Mouse (Mus musculus): Measurements from ENCODE around the gene Rfx4.
A peak's percentile ranks its signal among the peaks of the same experiment; 100 is the strongest.

Gene Rfx4

DNA sequence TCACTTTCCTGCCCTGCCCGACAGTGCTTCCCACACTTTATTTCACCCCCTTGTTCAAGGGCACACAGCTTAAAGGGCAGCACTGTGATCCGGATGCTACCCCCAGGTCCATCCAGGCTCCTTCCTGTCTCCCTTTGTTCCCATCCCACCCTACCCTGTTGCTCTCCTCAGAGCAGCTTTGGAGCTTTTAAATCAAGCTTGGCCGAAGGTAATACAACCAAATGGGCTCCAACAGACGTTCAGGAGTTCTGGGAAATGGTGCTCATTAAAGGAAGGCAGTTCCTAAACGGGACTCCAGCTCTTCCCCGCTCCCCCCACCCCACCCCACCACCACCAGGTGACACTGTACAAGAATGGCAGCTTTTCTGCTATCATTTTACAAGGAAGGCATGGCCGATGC lies 154.3 kb downstream of the Rfx4 start:
- no peak for DNase-seq (ENCODE audit: low read depth)

DNA sequence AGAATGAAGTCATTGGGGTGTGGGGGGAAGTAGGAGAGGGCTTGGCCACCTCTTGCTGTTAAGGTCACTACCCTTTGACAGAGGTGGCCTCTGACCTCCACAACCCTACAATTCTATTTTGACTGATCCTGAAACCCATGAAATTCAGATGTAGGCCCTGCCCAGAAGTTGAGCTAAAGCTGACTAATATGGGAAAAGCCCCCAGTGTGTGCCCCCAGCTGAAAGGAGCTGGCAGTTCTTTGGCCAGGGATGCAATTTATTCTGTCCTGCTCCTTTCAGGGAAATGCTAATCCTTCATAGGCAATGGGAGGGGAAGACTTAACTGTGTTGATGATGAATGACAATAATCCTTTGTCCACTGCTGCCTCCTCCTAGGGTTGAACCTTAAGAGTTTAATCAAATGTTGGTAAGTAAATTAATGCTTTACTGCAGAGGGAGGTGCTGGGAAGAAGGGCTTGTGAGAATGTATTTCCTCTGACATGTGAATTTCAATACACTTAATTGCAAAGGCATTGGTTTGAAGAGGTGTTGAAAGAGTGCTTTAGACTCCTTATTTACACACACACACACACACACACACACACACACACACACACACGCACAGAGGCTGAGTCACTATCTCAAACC lies 155.0 kb downstream of the Rfx4 start:
- DNase-seq (ENCODE audit: low read depth), result no peak

DNA sequence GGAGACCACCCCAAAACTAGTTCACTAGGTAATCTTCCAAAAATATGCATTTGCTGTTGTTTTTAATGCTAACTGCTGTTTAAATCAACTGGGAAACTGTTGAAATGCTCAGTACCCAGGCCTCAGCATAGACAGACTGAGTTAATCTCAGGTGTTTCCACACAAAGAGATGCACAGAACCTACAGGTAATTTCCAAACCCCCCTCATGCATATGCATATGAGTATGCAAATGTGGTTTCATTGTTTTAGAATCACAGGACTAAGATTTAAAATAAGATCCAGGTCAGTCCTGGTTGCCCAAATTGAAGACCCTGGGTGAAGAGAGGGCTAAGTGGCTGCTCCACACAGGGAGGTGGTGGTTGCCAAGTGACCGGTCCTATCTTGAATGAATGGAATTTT lies 157.3 kb downstream of the Rfx4 start:
- DNase-seq (ENCODE audit: low read depth), result no peak

DNA sequence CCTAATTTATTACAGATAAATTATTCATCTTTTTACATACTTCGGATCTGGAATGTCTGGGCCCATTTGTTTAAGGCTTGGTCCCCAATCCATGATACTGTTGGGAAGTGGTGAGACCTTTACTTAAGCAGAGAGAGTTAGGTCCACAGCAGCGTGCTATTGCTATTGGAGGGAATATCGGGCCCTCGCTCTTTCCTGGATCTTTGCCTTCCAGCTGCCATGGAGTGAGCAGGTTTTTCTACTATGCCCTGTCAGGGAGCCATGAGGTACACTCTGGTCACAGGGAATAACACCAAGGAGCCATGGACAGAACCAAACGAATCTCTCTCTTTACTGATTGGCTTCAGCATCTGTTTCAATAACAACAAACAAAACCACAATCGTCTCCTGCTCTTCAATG lies 159.6 kb downstream of the Rfx4 start:
- no peak for DNase-seq (ENCODE audit: low read depth)

DNA sequence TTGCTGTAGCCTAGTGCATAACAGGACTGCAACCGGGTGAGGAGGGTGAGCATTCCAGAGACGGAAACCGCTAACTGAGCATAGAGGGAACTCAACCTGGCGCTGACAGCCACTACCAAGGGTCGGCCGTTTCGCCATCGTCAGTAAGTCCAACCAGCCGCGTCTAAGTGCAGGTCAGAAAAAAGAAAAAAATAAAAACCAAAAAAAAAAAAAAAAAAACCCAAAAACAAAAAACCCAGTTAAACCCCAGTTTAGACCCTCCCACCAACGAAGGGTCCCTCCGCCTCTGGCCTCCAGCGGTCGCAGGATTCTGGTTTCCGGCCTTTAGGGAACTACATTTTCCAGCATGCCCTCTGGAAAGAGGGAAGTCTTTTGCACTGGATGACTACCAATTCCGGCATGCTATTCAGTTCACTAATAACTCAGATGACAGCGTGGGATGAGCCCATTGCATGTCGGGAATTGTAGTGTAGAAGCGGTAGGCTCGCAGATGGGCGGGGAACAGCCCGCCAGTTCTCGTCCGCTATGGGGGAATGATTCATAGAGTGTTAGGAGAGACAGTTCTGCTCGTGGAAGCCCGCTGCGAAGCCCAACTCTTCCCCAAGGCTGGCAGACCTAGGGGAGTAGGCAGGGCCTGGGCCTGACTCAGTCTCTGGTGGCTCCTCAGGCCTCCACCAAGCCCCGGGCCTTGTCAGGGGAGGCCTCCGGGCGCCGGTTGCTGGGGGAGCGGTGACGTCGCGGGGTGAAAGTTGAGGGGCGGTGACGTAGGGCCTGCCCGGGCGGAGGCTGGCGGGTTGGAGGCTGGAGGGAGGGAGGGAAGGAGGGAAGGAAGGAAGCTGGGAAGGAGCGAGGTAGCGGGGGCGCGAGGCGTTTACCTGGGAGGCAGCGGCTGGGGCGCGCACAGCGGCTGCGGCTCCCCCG lies 161.2 kb downstream of the Rfx4 start, which contains the start of gene Ric8b:
Gene Ric8b (plus strand): TSS at position 807 of the 921 bp plus-strand sequence.
- peak; percentile 98 for DNase-seq (ENCODE audit: low read depth)

DNA sequence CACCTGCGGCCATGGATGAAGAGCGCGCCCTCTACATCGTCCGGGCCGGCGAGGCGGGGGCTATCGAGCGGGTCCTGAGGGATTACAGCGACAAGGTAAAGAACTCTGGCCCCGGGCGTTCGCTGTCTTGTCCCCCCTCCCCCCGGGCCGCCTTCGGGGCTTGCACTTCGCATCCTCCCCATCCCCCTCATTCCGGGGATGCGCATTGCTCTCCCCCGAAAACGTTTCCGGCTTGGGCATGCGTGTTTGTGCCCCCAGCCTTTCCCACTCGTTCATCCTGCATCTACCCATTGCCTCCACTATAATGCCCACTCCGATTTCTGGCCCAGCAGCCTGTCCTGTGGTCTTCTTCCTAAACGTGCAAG lies 161.9 kb downstream of the Rfx4 start:
- no peak for DNase-seq (ENCODE audit: low read depth)

DNA sequence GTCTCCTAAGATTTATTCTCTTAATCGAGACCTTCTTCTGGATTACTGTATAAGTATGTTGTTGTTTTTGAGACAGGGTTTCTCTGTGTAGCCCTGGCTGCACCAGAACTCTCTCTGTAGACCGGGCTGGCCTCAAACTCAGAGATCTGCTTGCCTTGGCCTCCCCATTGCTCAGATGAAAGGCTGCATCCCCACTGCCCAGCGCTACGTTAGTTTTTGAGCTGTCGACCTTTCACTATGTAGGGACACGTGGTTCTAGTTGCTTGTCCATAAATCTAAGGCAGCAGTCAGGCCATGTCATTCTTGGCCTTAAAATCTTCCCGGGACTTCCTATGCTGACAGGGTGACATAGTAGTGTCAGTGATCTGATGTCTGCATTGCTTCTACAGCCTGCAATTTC lies 170.5 kb downstream of the Rfx4 start:
- no peak for DNase-seq (ENCODE audit: low read depth)

DNA sequence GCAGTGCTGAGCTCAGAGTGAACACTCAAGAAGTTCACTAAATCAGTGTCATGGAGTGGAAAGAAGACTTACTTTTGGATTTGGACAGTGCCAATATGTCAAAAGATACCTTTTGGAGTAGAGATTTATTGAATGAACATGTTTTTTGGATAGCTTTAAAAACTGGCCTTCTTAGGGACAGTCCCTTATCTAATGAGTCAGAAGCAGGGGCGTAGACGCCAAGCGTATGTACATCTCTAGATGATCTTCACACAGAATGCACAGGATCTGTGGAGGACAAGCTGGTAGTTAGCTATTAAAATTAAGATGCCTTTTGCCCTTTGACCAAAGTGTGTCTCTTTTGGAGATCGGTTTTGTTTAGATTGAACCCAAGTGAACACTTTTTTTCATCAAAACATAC lies 171.0 kb downstream of the Rfx4 start:
- no peak for DNase-seq (ENCODE audit: low read depth)

DNA sequence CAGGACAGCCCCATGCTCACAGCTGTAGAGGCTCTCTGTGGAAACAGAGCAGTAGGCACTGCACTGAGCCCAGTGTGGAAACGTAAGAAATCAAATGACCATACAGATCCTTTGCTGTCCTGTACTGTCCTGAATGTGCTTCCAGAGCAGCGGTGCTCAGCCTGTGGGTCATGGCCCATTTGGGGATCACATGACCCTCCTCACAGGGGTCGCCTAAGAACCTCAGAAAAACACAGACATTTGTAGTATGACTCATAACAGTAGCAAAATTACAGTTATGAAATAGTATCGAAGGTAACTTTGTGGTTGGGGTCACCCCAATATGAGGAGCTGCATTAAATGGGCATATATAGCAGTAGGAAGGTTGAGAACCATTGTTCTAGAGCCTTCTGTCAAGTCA lies 172.6 kb downstream of the Rfx4 start:
- DNase-seq (ENCODE audit: low read depth), result no peak

DNA sequence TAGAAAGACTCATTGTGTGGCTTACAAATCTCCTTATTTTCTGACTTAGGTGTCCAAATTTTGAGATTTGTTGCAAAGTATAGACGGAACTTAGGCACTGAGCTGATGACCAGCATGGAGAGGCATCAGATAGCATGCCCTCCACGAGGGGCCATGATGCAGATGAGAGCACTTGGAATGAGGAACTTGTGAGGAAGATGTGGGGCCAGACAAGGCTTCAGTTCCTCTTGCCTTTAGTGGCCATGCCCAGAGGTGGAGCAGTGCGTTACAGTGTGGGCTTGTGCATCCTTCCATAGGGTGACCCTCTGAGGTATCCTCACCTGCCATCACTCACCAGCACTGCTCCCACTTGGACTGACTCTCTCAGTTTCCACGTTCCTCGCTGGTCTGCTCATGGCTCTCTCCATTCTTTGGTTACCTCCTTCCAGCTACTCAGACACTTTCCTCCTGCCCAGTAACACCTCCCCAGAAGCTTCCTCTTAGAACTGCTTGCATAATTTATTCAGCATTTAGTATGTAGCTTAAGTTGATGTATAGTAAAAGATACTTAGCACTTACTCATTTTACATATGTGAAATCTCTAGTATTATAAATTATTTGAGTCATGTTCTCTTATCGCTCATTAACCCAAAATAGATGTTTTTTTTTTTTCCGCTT lies 179.8 kb downstream of the Rfx4 start:
- DNase-seq (ENCODE audit: low read depth), result no peak

DNA sequence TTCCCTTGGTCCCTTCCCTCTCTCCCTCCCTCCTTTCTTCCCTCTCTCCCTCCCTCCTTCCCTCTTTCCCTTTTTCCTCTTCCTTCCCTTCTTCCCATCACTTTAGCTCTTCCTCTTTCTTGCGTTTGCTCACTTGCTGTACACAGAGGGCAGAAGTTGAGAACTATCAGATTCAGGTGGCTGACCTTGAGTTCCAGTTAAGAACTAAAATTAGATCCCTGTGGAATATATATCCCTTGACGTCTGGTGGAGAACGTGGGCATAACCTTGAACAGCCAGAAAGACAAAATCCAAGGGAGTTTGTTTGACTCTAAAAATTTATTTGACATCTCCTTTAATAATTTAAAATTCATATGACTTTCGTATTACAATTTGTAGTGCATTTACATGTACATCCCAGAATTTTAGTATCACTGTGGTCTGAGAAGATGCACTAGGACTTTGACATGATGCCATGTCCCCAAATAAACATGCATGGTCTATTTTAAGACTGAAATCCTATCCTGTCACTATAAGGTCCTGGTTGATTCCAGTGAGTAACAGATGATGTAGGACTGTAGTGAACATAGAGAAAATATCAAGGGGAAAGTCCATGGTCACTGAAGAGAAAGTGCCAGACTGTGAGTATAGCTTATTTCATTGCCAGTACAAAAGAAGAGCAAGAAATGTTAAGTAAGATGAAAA lies 181.1 kb downstream of the Rfx4 start:
- DNase-seq (ENCODE audit: low read depth), result no peak

DNA sequence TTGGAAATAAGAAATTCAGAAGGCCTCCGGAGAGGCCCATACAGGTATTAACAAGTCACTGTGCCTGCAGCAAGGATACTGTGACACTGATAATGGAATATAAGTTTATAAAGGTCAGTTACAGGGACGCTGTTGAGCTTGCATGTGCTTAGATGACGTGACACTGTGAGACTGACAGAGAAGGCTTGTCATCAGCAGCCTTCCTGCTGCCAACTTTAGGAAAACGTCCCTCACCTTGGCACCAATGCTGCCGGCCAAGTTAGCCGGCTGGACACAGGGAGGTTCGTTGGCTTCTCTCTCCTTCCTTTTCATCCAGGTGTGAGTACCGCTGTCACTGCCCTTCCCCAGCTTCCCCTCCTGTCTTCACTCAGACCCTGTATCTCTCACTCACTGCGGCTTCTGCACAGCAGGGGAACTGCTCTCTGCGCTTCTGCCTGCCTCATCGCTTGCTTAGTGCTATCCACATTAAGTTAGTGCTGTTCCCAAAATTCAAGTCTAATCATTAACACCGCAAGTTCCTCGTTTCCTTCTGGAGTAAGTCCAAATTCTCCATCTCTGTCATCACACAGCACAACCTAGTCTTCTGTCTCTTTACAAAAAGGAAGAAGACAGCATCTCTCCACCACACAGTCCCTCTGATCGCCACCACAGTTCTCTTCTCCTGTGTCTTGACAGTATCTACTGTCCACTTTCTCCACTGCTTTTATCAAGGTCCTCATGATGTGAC lies 182.4 kb downstream of the Rfx4 start:
- DNase-seq (ENCODE audit: low read depth), result no peak

DNA sequence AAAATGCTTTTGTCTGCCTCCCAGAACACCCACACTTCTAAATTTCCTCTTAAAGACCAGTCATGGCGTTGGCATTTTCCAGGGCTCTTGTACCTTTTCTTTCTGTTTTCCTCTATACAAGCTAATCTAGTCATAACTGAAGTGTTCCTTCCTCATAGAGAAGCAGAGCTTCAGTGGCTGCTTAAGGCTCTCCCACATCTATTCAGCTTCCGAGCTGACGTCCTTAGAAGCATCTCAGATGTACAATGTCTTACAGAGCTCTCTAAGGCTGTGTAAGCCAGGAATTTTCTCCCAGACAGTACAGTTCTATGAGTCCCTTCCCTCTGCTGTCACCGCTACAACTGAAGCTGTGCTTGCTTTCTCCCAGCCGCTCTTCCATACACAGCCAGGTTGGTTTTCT lies 183.0 kb downstream of the Rfx4 start:
- no peak for DNase-seq (ENCODE audit: low read depth)

DNA sequence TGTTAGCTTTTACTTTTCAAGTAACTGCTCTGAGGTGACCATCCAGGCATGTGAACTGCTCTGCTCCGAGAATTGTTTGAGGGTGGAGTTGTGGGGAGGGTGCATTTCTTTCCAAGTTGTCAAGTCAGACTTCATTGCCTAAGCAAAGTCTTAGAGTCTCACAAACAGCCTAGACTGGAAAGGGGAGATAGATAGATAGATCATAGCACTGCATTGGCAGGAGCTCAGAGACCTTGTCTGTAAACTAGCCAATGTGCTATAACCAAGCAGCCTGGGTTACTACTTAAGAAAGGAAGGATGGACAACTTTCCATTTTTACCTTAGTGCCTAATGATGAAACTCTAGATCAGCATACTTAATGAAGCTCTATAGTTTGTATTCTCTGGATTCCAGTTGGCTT lies 184.5 kb downstream of the Rfx4 start:
- no peak for DNase-seq (ENCODE audit: low read depth)

DNA sequence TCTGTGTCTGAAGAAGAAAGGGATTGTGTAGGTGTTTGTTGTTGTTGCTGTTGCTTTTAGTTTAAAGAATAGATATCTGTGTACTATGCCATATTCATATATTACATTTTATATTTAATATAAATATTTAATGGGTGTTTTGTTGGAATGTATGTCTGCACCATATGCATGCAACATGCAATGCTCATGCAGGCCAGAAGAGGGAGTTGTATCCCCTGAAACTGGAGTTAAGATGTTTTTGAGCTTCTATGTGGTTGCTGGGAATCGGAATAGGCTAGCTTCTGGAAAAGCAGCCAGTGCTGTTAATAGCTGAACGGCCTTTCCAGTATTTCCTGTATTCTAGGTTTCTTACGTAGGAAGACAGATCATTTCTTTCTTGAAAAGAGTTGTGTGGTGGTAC lies 189.8 kb downstream of the Rfx4 start:
- DNase-seq (ENCODE audit: low read depth), result no peak

DNA sequence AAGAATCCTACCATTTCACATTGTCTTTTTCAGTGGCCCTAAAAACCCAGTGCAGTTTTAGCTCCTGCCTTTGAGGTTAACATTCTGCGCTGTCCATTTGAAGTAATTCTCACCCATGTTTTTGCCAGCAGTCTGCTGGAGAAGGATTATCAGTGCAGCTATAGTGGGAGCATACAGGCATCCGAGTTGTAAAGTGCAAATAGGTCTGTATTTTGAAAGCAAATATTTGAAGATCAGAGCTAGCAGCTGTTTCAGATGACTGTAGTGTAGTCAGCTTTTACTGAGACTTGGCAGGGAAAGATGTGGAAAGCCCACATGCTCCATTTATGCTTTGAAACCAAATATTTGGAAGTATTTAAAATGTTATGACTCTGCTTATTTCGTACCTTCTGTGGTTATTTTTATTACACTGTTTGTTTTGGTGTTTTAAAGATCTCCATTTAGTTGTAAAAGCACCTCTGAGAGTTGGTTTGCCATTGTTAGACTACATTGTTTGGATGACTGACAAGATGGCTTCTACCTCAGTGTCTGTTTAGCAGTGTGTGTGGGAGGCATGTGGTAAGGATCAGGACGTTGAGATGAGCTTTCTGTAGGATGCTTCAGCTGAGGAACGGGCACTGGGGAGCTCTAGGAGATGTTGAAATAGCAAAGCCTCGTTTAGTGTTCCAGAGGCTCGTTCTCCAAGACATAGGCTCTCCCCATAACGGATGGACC lies 193.3 kb downstream of the Rfx4 start:
- no peak for DNase-seq (ENCODE audit: low read depth)

DNA sequence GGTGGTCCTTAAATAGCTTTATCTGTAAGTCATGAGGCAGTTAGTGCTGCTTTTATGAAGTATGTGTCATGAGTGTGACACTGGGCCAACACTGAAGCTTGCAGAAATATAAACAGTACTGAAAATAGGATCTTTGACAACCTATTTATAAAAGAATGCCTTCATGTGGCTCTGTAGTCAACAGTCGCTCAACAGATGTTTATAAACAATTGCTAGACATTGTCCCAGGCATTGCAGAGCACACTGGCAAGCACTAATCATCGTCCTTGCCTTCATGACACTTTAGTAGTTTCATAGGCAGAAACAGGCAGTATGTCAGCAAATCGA lies 193.8 kb downstream of the Rfx4 start:
- no peak for DNase-seq (ENCODE audit: low read depth)

DNA sequence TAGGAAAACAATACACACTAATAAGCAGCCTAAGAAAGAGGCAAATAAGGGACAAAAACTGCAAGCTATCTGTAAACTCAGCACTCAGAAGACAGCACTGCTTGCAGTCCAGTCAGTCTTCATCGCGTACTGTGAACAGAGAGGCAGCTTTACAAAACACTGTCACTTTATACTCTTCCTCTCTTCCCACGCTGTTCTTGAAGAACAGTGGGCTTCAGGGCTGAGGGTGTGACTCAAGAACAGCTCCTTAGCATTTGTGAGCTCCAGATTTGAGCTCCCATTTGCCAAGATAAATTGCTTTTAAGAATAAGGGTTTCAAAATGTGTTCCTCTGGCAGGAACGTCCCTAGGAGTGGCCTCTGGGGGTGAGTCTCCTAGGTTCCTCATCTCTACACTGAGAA lies 194.5 kb downstream of the Rfx4 start:
- no peak for DNase-seq (ENCODE audit: low read depth)

DNA sequence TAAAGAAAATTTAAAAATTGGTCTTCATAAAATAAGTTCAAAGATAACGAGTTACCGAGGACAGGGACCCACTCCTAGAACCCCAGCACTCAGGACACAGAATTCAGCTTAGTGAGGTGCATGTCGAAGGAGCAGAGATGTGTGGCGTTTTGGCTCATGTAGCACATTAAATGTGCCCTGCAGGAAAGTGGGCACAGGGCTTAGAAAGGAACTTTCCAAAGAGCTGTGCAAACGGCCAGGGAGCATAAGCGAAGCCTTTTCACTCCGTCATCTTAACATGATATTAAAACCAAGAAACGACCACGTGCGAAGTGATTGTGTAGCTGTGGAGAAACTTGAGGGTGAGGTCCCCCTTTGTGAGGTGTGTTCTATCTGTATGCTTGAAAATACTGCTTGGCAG lies 198.4 kb downstream of the Rfx4 start:
- no peak for DNase-seq (ENCODE audit: low read depth)
